Mouse (Mus musculus): ENCODE measurements around the gene Kdm4c. TPM values are rescaled to one million over a fixed set of nuclear protein-coding genes. Genes with fewer than 3 reads are reported as not detected.
"Not testable (repeated sequence)": the region's sequence is repeated elsewhere in the genome, so short reads cannot be mapped to it uniquely, and the experiment has no call there.

Gene Kdm4c
- total RNA-seq (2022) = 10 to 100 TPM in 3 of 4 experiments, 1 to 10 TPM in 1; 9.1 to 12.6 (median 11.8) TPM

DNA sequence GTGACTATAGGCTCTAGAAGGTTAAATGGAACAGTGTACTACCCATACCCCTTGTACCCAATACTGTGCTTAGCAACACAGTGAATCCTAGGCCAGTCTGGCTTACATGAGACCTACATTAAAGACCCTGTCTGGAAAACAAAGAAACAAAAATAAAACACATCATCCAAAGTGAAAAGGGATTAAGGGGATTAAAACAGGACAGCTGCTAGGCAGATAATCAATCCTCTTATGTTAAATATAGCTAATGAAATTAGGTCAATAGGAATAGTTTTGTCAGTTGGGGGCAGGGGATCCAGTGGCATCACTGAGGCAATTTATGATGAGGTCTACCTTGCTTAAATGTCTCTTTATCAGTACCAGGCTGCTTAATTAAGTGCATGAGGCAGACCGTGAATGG is at the start of gene Kdm4c:
Gene Kdm4c (plus strand): TSS at position 322 of the 400 bp plus-strand sequence.
- no peak for DNase-seq (ENCODE audit: low spot score)

DNA sequence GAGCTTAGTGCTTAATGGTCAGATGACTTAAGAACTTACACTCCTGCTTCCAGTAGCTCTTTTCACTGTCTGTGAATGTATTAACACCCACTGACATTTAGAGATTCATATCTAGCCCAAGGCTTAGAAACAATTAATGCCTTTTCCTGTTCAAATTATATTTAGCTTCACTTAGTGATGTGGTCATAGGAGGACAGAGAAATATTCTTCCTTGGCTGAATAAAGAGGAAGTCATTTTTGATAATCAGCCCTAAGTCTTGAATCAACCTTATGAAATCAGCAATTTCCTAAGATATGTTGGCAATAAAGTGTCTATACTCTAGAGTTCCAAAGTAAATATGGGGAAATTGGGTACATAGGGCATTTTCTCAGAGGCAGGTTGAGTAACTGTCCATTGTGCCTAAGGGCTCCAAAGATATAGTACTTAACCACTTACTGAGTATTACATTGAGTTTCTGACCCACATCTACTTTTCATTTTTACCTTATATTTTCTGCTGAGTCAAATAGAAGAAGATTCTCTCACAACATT is 41.0 kb upstream of the Kdm4c start:
- DNase-seq (ENCODE audit: low spot score) = no peak

DNA sequence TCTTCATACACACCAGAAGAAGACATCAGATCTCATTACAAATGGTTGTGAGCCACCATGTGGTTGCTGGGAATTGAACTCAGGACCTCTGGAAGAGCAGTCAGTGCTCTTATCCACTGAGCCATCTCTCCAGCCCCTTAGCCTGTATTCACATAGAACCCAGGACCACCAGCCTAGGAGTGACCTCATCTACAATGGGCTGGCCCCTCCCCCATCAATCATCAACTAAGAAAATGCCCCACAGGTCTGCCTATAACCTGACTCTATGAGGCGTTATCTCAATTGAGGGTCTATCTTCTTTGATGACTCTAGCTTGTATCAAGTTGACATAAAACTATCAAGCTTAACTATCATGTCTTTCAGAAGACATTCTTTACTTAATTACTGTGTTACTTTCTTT is 20.5 kb upstream of the Kdm4c start:
- not testable (repeated sequence) for DNase-seq (ENCODE audit: low spot score)

DNA sequence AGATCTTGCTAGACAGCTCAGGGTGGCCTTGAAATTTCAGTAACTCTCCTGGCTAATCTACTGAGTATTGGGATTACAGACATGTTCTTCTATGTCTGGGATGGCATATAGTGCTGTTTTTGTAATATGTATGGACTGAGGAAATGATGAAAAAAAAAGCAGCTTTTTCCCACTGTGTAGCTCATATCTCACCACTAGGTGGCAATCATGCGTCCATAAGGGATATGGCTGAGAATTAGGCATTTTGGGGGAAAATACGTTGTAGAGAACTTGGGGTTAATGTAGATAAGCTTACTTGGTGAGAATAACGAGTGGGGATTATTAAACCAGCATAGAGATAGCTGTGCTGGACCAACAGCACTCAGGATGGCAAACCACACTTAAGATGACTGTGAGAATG is 19.9 kb upstream of the Kdm4c start:
- no peak for DNase-seq (ENCODE audit: low spot score)

DNA sequence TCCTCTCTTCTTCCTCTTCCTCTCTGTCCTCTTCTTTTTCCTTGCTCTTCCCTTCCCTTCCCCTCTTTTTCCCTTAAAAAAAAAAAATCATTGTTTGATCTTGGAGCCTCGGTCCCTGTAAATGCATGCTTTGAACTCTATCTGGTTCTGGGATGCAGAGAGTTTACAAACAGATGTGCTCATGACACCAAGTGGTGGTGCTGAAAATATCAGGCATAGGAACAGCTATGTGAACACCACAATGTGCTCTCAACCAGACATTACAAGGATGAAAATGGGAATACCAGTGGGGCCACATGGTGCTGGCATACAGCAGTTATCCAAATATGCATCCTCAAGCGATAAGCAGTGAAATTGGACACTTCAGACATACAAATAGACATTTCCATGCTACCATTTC is 18.1 kb upstream of the Kdm4c start:
- no peak for DNase-seq (ENCODE audit: low spot score)

DNA sequence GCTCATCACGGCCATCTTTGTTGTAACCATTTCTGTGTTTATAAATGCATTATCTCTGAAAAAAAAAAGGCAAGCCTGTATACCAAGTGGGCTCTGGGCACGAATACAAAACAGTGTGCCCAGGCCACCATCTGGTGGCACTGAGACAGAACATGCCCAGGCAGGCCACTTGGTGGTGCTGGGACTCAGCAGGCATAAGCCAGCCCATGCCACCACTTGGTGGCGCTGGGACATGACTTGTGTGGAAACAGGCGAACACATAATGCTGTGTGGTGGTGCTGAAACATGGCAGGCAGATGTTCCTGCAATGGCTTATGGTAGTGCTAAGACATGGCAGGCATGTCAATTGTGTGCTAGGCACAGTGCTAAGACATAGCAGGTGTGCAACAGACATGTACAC is 11.3 kb upstream of the Kdm4c start:
- no peak for DNase-seq (ENCODE audit: low spot score)

DNA sequence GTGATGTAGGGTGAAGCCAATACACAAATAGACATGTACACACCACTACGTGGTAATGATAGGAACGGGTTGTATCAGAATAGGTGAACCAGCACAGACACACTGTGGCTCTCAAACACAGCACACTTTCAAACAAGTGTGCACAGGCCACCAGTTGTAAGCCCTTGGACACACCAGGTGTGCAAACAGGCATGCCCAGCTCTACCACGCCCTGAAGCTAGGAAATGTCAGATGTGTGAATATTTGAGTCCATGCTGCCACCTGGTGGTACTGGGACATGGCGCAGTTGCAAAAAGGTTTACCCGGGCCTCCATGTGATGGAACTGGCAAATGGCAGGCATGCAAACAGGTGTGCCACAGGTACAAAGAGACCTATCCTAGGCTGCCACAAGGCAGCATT is 10.9 kb upstream of the Kdm4c start:
- DNase-seq (ENCODE audit: low spot score) = no peak

DNA sequence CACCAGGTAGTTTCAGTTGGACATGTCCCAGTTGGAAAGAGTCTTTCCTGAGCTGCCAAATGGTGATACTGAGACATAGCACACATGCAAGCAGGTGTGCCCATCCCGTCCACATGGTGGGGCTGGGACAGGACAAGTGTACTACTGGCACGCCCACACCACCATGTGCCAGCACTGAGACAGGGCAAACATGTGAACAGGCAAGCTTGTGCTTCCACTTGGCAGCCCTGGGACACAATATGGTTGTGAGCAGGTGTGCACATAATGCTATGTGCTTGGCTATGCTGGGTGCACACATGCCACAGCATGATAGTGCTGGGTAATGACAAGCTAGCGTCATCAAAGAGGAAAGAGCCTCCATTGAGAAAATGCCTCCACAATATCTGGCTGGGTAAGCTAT is 8.8 kb upstream of the Kdm4c start:
- no peak for DNase-seq (ENCODE audit: low spot score)

DNA sequence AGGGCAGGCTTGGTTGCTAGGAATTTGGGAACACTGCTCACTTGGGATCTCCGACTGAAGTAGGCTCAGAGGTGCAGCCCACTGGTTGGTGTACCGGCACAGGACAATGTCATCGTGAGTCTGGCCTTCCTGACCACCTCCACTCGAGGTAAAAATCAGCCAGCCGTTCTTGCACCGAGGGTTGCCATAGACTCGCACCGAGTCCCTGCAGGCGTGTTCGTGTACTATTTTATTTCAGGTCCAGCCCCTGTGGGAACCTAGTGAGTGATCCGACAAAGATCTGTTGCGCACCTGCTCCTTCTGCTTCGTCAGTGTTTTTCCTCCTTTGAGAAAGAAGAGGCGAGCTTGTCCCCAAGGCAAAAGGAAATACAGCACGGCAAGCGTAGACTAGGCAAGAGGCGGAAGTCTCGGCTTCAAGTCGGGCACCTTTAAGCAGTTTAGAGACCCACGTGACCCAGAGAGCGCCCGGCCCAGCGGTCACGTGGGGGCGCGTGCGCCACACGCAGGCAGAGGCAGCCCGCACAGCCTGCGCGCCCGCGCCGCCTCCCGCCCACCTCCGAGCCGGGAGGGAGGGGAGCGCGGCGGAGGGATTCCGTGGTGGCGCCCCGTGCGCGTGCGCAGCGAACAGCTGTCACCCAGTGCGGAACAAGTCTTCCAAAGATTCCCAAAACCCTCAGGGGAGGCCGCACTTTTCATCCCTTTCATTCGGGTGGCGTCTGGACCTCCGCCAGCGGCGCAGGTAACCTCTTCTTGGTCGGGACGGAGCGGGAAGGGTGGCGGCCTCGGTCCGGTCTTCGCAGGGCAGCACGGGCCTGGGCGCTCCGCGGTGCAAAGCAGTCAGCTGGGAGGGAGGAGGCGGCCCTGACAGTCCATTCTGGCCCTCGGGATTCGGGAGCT is 9.3 kb downstream of the Kdm4c start:
- DNase-seq (ENCODE audit: low spot score) = peak; percentile 95

DNA sequence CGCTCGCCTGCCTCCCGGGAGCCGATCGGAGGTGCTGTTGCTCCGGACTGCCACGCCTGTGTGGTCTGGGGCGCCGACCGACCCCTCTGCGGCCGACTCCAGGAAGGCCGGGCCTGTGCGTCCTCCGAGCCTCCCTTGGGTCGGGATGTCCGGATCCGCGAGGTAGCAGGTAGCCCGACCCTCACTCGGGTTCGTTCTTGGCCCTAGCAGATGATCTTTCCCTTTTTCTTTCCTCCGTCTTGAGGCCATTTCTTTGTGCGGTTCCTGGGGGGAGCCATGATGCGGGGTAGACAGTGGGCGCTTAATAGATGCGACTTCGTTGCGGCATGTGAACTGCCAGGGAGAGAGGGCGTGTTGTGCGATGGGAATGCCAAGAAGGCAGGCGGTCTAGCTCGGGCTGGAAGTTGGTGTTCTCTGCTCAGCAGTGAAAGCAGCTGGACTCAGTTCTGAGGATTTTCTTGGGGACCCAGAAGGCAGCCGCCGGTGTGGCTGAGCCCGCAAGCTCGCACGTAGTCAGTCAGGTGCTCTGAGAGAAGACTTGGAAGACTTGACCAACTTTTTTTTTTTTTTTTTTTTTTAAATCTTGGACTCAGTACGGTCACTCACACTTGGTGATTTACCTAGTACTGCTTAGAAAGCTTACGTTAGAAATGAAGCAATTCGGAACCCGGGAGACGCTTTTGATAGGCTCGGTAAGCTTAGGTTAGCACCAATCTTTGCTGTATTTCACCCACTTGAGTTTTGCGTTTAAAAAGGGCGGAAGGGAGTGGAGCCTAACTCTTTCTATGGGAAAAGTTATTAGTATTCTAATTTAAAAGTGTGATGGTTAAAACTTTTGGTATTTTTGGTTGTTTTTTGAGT is 10.2 kb downstream of the Kdm4c start:
- DNase-seq (ENCODE audit: low spot score) = peak; percentile 38

DNA sequence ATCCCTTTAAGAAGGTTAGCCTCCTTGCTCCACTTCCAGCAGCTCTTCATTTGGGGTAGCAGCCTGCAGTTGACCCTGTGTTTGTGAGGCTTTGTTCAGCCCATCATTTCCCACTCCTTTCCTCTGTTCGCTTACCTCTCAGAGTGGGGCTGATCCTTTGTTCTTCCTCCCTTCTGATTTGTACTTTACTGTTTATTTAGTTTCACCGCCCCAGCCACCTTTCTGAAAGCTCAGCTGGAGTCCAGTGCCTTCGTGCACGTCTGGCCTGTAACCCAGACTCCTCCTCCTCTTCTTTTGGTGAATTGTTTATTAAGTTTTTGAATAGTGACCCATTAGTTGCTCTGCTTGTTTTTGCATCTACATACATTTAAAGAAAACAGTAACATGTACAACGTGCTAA is 15.6 kb downstream of the Kdm4c start:
- no peak for DNase-seq (ENCODE audit: low spot score)

DNA sequence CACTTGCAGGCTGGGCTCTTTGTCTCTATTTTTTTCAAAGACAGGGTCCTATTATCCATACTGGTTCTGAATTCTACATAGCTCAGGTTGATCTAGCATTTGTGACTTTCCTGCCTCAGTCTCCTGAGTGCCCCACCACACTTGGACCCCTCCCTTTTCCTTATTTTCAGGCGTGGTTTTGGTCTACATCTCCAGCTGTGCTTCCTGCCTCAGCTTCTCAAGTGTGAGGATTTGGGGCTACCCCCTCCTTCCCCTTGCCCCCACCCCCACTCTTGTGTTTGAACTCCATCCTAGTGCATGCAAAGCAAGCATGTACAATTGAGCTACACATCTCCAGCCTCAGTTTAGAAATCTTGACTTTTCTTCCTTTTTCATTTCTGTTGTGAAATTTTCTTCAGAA is 16.2 kb downstream of the Kdm4c start:
- DNase-seq (ENCODE audit: low spot score) = no peak

DNA sequence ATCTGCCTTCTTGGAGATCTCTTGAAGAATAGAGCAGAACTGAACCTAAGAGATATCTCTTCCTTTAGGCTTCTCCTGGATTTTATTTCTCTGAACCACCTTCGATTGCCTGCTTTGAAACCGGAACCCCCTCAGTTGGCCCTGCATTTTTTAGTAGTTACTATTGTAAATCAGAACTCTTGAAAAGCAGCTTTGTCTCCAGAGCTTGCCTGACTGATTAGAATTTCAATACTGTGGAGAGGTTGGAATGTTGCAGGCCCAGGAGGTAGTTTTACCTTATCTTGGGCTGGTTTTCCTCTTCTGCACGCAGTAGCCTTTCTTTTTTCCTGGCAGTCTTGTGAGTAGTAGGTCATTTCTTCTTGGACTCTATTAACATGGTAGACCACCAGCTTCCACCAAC is 17.0 kb downstream of the Kdm4c start:
- no peak for DNase-seq (ENCODE audit: low spot score)

DNA sequence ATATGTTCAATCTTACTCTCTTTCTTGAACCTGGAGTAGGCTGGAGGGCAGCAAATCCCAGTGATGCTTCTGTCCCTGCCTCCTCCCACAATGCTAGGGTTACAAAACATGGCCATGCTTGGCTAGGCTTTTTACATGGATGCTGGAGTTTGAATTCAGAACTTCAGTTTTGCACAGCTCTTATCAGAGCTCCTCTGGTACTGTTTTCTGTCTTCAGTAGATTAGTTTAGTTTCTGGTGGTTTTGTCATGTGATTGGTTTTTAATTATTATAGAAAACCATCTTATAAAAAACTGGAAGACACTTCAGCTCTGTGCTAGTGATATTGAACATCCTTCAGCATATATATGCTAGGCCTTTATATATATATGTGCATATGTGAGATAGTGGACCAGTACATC is 19.6 kb downstream of the Kdm4c start:
- no peak for DNase-seq (ENCODE audit: low spot score)

DNA sequence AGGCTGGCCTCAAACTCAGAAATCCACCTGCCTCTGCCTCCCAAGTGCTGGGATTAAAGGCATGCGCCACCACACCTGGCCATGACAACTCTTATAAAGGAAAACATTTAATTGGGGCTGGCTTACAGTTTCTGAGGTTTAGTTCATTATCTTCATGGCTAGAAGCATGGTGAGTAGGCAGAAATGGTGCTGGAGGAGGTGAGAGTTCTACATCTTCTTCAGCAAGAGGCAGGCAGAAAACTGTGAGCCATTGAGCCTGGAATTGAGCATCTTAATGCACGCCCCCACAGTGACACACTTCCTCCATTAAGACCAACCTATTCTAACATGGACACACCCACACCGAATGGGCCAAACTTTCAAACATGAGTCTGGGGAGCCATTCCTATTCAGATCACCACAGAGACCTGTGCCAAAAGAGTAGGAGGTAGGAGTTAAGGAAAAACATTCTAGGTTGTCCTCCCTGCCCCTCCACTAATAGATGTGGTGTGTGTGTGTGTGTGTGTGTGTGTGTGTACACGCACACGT is 22.2 kb downstream of the Kdm4c start:
- DNase-seq (ENCODE audit: low spot score) = no peak

DNA sequence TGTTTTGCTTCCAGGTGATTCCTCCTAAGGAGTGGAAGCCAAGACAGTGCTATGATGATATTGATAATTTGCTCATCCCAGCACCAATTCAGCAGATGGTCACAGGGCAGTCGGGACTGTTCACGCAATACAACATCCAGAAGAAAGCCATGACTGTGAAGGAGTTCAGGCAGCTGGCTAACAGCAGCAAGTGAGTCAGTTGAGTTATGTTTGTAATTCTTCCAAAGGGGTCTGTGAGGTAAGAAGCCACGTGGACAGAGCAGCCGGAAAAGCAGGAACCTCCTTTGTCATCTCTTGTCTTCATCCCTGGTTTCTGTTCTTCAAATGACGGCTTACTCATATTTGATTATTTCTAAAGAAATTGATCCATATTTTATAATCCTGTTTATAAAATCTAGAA is 28.9 kb downstream of the Kdm4c start:
- no peak for DNase-seq (ENCODE audit: low spot score)

DNA sequence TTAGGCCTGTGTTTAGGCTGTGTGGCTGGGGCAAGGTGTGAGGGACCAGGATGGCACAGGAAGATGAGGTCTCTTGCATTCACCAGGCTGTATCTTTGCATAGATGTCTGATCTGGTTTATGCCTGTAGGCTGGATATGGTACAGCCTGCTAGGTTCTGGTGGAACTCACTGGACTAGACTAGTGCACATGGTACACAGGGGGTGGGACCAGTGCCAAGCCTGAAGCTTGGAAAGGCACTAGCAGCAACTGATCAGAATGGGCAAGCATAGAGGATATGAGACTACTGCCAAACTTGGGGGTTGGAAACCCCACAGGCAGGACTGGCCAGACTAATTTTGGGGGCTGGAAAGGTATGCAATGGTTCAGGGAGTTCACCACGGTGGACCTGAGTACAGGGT is 35.2 kb downstream of the Kdm4c start:
- DNase-seq (ENCODE audit: low spot score) = no peak

DNA sequence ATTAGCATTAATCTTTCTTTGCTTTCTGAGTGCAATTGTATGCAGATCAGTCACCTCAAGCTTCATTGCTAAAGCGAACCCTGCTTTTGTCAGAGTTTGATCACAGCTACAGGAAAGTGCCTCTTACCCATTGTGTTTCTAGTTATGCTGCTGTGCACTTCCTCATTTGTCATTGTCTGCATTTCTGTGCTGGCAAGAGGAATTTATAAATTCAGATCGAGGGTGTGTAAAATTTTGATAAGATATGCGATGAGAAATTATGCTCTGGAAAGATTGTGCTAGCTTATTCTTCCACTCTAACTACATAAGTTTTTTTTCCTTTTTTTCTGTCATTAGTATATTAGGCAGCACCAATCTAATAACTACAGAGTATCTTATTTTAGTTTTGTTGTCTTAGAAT is 37.9 kb downstream of the Kdm4c start:
- no peak for DNase-seq (ENCODE audit: low spot score)

DNA sequence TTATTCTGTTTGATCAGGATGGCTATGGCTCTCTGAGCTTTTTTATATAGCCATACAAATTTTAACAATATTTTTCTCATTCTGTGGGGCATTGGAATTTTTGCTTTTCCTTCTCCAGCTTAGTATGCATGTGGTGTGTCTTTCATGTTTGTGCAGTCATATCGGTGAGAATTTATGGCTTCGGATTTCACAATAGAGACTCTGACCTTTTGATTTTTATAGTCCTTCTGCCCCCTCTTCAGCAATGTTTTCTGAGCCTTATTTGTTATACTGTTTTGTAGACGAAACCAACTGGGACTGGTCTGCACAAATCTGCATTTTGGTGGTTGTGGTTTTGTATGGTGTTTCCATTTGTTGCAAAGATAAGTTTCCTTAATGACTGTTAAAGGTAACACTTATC is 45.6 kb downstream of the Kdm4c start:
- no peak for DNase-seq (ENCODE audit: low spot score)

DNA sequence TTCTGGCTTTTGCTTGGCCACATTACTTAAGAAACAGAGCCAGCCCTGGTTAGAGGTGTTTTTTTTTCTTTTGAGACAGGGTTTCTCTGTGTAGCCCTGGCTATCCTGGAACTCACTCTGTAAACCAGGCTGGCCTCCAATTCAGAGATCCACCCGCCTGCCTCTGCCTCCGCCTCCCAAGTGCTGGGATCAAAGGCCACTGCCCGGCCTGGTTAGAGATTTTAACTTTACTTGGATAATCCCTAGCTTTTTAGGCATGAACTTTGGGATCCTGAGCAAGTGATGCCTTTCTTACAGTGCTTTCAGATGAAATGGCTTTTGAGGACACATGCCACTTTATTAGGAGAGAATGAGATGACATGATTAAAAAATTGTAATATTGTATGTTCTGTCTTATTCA is 52.4 kb downstream of the Kdm4c start:
- DNase-seq (ENCODE audit: low spot score) = no peak

DNA sequence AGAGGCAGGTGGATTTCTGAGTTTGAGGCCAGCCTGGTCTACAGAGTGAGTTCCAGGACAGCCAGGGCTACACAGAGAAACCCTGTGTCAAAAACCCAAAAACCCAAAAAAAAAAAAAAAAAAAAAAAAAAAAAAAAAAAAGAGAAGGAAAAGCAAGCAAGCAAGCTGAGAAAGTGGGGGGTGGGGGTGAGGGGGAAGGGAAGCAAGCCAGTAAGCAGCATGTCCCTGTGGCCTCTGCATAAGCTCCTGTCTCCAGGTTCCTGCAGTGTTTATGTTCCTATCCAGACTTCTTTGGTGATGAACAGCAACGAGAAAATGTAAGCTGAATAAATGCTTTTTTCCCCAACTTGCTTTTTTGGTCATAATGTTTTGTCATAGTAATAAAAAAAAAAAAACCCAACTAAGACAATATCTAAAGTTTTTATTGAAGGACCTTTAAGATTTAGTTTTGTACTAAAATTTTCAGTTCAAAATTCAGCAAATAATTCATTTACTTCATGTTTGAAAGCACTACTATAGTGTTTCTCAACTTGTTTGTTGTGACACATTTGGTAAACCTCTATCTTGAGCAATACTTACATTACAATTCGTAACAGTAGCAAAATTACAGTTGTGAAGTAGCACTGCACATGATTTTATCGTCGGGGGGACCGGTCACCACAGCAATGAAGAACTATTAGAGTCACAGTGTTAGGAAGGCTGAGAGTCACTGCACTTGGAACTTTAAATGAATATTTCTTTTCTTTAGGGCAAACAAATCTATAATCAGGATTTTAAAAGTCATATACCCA is 63.2 kb downstream of the Kdm4c start:
- no peak for DNase-seq (ENCODE audit: low spot score)

DNA sequence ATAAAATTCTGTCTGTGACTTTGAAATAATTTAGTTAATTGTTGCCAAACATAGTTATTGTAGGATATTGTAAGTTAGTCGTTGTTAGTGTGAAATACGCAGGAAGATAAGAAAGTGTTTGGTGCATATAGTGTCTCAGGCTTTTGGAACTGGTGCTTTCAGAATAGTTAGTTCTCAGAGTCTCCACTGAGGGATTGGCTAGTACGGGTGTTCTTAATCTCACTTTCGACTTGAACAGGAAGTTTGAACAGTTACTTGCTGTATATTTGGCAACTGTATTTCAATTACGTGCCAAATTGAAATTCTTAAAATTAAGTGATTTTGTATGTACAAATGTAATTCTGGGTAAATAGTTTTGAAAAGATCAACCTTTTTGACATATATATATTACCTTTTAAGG is 68.8 kb downstream of the Kdm4c start:
- no peak for DNase-seq (ENCODE audit: low spot score)

All from heart, adult 8-10 months (tissue).